Mouse (Mus musculus): Measurements from ENCODE around the gene Map3k5.
"Not testable (repeated sequence)": the region's sequence is repeated elsewhere in the genome, so short reads cannot be mapped to it uniquely, and the experiment has no call there.

Gene Map3k5

DNA sequence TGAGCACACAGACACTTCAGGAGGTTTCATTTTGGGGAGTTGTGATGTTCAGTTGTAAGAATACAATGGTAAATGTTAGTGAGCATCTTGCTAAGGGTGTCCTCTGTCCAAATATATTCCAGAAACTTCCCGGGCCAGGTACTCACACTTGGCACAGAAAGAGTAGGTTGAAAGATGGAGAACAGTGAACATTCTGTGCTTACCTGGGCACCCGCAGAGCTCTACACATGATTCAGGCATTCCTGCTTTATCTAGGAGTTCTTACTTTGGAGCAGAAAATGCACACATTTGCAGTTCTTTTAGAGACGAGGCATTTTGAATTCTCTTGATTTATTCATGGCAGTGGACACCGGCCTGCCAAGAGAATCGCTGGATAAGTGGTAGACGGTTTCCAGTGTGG is 32.3 kb downstream of the Map3k5 start:
- no peaks in the 10 kb centered on the region for H3K27me3 ChIP-seq (ENCODE audit: control insufficient read depth, insufficient read depth, low read length, poor library complexity, severe bottlenecking)
- no peaks in the 10 kb centered on the region for H3K36me3 ChIP-seq (ENCODE audit: control insufficient read depth, insufficient read depth, low read length, poor library complexity, severe bottlenecking)
- no peak for DNase-seq (ENCODE audit: low read depth, low spot score)

DNA sequence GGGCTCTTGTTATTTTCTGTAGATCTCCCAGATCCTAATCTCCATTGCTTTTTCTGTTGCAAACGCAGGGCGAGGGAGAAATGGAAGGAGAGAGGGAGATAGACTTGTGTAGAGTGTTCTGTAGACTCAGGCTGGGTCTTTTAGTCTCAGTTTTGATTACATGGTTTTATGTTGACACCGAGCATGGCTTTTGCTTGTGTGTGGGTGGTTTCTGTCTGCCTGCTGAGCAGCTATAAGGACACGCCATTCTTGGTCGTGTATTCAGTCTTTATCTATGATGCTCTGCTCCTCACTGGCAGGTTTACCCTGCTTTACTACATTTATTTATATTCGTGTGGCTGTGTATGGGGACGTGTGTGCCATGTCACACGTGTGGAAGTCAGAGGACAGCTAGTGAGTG is 34.2 kb downstream of the Map3k5 start:
- DNase-seq (ENCODE audit: low read depth, low spot score) = no peak
- Histone ChIP-seq H3K27me3 (ENCODE audit: control insufficient read depth, insufficient read depth, low read length, poor library complexity, severe bottlenecking) (no peaks in the 10 kb centered on the region), H3K36me3 (ENCODE audit: control insufficient read depth, insufficient read depth, low read length, poor library complexity, severe bottlenecking) (no peaks in the 10 kb centered on the region)

DNA sequence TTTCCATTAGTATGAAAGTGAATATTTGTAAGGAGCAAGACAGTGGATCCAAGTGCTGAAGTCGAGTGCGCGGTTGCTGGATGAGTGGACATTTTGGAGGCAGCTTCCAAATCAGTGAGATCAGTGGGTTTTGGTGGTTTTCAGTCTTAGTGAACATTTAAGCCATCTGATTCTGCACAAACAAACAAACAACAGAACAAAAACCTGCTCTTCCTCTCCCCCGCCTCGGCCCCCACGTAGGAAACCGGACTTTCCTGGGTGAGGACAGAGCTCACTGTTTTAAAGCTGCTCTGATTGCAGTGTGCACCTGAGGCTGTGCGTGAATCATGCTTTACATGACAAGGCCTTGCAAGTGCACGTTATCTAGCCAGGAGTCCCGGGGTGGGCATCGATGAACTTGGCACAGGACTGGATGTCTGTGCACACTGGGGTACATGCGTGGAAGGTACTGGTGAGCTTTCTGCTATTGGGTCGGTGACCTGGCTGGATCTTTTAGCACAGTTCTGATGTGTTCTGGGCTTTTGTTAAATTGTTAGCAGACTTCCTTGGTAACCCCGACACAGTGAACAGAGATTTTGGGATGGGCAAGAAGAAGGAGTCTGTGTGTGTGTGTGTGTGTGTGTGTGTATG is 35.7 kb downstream of the Map3k5 start:
- Histone ChIP-seq H3K36me3 (ENCODE audit: control insufficient read depth, insufficient read depth, low read length, poor library complexity, severe bottlenecking) (no peaks in the 10 kb centered on the region), H3K27me3 (ENCODE audit: control insufficient read depth, insufficient read depth, low read length, poor library complexity, severe bottlenecking) (no peaks in the 10 kb centered on the region)
- DNase-seq (ENCODE audit: low read depth, low spot score) = no peak

DNA sequence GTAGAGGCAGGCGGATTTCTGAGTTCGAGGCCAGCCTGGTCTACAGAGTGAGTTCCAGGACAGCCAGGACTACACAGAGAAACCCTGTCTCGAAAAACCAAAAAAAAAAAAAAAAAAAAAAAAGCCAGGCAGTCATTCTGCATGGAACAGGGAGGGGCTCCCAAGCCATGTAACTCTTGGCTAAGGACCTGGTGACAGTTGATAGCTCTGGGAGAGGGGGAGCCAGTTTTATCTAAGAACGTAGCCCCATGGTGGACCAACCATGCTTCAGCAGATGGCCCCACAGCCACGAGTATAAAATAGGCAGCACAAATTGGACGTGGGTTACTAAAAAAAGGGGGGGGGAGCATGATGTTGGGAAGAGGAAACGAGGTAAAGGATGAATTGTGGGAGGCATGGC is 37.2 kb downstream of the Map3k5 start:
- H3K27me3 ChIP-seq (ENCODE audit: control insufficient read depth, insufficient read depth, low read length, poor library complexity, severe bottlenecking); DNase-seq (ENCODE audit: low read depth, low spot score): not testable (repeated sequence)

DNA sequence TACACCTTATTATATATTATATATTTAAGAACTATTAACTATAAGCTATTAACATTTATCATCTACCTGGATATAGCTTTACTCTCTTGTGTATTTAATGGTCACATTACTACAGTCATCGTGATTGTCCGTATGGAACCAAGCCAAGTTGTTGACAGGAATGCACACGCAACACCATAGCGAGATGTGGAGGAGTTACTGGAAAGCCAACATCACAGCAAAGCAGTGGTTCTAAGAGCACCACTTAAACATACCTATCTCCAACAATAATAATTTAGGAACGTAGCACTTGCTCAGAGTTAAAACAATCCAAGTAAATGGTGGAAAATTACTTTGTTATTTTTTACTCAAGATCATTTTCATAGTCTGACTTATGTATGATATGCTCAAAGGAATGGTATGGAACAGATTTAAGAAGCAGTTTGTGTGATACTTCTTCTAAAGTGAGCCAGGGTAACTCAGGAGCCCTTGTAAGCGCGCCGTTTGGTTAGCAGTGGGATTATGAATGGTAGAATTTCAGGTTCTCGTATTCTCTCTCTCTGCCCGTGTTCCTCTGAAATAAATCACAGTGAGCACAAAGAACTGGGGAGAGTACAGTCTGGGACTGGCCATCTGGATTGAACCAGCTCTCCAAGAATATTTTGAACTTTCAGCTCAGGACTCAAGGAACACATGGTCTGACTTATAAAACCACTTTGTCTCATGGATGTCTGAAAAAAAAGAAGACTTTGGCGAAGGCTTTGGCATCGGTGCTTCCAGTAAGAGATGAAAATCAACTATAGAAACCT is 39.2 kb downstream of the Map3k5 start:
- DNase-seq (ENCODE audit: low read depth, low spot score) = no peak
- no peaks in the 10 kb centered on the region for H3K27me3 ChIP-seq (ENCODE audit: control insufficient read depth, insufficient read depth, low read length, poor library complexity, severe bottlenecking)
- H3K36me3 ChIP-seq (ENCODE audit: control insufficient read depth, insufficient read depth, low read length, poor library complexity, severe bottlenecking) = no peaks in the 10 kb centered on the region

More for the DNA sequence above, 37.2 kb downstream of the Map3k5 start:
- H3K36me3 ChIP-seq (ENCODE audit: control insufficient read depth, insufficient read depth, low read length, poor library complexity, severe bottlenecking) = not testable (repeated sequence)

DNA sequence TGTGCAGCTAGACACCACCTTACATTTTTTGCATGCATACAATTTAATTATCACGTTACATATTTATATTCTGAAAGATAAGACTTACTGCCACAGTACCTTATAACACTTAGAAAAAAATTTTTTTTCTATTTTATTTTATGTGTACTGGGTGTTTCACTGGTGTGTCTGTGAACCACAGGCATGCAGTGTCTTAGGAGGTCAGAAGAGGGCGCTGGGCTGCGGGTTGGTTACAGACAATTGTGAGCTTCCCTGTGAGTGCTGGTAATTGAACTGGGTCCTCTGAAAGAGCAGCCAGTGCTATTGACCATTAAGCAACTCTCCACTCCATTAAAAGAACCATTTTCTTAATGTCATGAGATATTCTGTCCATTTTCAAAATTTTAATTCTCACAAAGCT is 43.3 kb downstream of the Map3k5 start:
- H3K27me3 ChIP-seq (ENCODE audit: control insufficient read depth, insufficient read depth, low read length, poor library complexity, severe bottlenecking) = no peaks in the 10 kb centered on the region
- H3K36me3 ChIP-seq (ENCODE audit: control insufficient read depth, insufficient read depth, low read length, poor library complexity, severe bottlenecking) = no peaks in the 10 kb centered on the region
- DNase-seq (ENCODE audit: low read depth, low spot score) = peak; percentile 40

DNA sequence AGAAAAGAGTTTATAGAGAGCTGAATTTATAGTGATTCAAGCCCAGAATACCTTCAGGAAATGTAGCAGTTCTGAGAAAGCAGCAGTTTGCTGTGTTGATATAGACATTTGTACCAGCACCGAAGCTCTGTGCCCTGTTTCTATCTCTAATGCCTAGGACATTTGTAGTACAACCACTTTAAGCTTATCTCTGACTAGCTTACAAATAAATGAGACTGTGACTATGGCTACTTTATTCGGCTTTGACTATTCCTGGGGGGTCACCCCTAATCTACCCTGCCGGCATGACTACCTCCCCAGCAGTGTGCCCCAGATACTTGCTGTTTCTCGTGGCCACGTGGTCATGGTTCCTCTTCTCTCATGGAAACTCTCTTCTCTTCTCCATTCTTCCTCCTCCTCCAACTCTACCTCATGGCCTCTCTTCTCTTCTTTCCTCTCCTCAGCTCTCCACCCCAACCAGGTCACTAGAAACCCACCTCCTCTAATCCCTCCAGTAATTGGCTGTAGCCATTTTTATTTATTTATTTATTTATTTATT is 44.5 kb downstream of the Map3k5 start:
- peak; percentile 60 for DNase-seq (ENCODE audit: low read depth, low spot score)
- no peaks in the 10 kb centered on the region for H3K36me3 ChIP-seq (ENCODE audit: control insufficient read depth, insufficient read depth, low read length, poor library complexity, severe bottlenecking)

DNA sequence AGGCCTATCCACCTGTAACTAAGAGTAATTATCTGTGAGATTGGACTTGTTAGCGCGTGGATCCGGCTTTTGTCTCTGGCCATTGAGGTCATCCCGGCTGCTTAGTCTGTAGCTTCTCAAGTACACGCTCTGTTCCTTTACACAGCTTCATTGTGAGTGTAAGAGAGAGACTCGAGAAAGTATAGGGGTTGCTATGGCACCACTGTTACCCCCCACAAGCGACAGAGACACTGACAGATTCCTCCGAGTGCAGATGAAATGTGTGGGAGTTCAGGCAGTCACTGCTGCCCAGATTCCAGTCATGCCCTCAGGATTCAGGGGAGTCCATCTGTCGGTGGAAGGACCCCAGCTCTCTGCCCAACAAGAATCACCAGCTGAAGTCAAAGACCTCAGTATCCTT is 53.5 kb downstream of the Map3k5 start:
- H3K36me3 ChIP-seq (ENCODE audit: control insufficient read depth, insufficient read depth, low read length, poor library complexity, severe bottlenecking) = 0 out of 2 replicates have a peak, but pooled peaks cover 1% of the 10 kb centered on the region
- no peak for DNase-seq (ENCODE audit: low read depth, low spot score)
- H3K27me3 ChIP-seq (ENCODE audit: control insufficient read depth, insufficient read depth, low read length, poor library complexity, severe bottlenecking) = no peaks in the 10 kb centered on the region

More for the DNA sequence above, 44.5 kb downstream of the Map3k5 start:
- no peaks in the 10 kb centered on the region for H3K27me3 ChIP-seq (ENCODE audit: control insufficient read depth, insufficient read depth, low read length, poor library complexity, severe bottlenecking)

DNA sequence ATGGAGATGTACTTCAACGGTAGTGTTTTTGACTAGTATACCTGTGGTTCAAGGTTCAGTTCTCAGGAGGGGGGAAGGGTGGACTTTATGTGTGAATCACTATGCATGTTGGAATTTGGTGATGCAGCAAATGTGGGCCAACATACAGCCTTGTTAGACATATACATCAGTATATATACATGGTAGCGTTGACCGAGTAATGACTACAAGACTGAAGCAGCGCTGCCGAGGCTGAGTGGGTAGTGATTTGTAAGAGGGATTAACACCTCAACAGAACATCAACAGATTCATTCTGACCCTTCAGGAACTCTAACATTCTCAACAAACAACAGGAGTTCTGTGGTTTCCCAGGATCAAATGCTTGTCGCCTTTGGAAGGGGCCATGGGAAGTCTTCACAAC is 55.7 kb downstream of the Map3k5 start:
- no peak for DNase-seq (ENCODE audit: low read depth, low spot score)
- 0 out of 2 replicates have a peak, but pooled peaks cover 1% of the 10 kb centered on the region for H3K36me3 ChIP-seq (ENCODE audit: control insufficient read depth, insufficient read depth, low read length, poor library complexity, severe bottlenecking)
- no peaks in the 10 kb centered on the region for H3K27me3 ChIP-seq (ENCODE audit: control insufficient read depth, insufficient read depth, low read length, poor library complexity, severe bottlenecking)

DNA sequence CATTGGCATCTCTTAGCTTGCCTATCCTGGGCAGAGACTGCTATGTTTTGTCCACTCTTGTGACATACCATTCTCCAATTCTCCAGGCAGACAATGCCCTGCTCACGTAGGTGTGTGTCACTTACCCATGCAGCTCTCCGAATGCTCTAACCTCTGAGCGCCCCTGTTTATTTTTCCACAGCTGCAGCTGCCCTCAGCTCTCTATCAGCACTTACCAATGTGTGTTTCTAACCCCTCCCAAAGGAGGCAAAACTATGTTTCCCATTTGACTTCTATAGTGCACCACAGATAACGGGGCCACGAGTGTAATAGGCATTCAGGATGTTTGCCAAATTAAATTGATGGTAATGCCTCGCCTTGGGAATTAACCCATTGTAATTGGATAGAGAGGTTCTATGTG is 56.4 kb downstream of the Map3k5 start:
- DNase-seq (ENCODE audit: low read depth, low spot score) = no peak
- no peaks in the 10 kb centered on the region for H3K27me3 ChIP-seq (ENCODE audit: control insufficient read depth, insufficient read depth, low read length, poor library complexity, severe bottlenecking)

DNA sequence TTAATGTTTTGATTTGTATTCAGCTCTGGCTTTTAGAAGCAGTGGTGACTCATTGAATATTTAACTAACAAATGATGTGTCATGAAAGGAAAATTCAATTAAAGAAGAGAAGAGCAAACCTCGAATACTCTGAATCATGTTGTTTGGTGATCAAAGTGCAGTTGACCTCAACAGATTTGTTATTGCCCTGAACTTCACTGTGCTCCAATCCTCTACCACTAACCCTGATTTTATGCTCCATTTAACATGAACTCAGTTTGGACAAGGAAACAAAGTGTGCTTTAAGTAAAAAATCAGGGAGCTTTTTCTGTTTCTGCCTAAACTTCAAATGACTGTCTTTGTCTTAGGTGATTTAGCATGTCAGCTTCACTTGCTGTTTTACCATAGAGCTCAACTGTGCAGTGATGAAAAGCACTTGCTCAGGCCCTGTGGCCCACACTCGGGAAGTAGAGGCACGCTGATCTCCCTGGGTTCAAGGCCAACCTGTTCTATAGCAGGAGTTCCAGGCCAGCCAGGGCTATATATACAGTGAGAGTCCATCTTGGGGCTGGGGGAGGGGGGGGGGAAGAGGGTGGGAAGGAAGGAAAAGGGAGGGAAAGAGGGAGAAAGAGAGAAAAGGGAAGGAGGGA is 57.1 kb downstream of the Map3k5 start:
- no peaks in the 10 kb centered on the region for H3K27me3 ChIP-seq (ENCODE audit: control insufficient read depth, insufficient read depth, low read length, poor library complexity, severe bottlenecking)

More for the DNA sequence above, 56.4 kb downstream of the Map3k5 start:
- H3K36me3 ChIP-seq (ENCODE audit: control insufficient read depth, insufficient read depth, low read length, poor library complexity, severe bottlenecking) = 0 out of 2 replicates have a peak, but pooled peaks cover 1% of the 10 kb centered on the region

DNA sequence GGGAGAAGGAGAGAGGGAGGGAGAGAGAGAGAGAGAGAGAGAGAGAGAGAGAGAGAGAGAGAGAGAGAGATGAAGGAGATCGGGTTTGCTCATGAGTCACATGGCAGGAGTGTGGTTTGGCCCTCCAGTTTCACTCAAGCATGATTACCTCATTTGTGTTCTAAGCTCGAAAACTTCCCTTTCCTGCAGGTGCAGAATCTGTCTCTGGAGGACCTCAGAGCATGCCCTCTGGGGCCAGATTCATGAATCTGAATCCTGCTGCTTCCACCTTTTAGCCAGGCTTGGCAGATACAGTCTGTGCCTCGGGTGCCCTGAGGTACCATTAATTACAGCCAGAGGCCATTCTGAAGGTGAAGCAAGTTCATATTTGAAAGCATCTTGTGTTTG is 57.6 kb downstream of the Map3k5 start:
- DNase-seq (ENCODE audit: low read depth, low spot score) = peak; percentile 89
- 0 out of 2 replicates have a peak, but pooled peaks cover 1% of the 10 kb centered on the region for H3K36me3 ChIP-seq (ENCODE audit: control insufficient read depth, insufficient read depth, low read length, poor library complexity, severe bottlenecking)
- H3K27me3 ChIP-seq (ENCODE audit: control insufficient read depth, insufficient read depth, low read length, poor library complexity, severe bottlenecking) = no peaks in the 10 kb centered on the region

More for the DNA sequence above, 57.1 kb downstream of the Map3k5 start:
- DNase-seq (ENCODE audit: low read depth, low spot score) = peak; percentile 35
- H3K36me3 ChIP-seq (ENCODE audit: control insufficient read depth, insufficient read depth, low read length, poor library complexity, severe bottlenecking) = 0 out of 2 replicates have a peak, but pooled peaks cover 1% of the 10 kb centered on the region

DNA sequence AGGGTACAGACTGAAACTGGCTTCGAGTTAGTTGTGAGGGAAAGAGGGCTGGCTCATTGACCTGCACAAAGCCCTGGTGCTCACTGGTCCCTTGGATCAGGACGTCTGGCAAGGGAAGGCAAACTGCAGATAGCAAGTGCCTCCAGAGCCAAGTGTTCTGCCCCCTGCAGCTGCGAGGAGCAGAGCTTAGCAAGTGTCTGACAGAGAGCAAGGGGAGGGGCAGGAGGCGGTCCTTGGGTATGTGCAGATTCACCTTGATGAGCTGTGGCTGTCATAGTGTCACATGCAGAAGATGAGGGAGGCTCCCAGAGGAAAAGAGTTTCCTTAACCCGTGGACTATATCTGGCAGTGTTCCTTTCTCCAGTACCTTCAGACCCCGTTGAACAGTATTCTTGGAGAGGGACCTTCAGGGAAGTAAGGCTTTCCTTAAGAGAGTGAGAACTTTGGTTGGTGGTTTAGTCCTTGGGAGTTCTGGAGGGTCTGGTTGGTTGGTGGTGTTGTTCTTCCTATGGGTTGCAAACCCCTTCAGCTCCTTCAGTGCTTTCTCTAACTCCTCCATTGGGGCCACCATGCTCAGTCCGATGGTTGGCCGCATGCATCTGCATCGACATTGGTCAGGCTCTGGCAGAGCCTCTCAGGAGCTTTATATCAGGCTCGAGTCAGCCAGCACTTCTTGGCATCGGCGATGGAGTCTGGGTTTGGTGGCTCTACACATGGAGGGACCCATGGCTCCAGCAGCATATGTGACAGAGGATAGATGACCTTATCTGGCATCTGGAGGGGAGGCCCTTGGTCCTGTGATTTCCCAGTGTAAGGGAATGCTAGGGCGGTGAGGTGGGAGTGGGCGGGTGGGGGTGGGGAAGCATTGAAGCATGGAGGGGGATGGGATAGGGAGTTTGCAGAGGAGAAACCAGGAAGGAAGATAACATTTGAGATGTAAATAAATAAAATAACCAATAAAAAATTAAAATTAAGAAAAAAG is 60.5 kb downstream of the Map3k5 start:
- no peaks in the 10 kb centered on the region for H3K36me3 ChIP-seq (ENCODE audit: control insufficient read depth, insufficient read depth, low read length, poor library complexity, severe bottlenecking)
- H3K27me3 ChIP-seq (ENCODE audit: control insufficient read depth, insufficient read depth, low read length, poor library complexity, severe bottlenecking) = no peaks in the 10 kb centered on the region
- peak; percentile 45 for DNase-seq (ENCODE audit: low read depth, low spot score)

DNA sequence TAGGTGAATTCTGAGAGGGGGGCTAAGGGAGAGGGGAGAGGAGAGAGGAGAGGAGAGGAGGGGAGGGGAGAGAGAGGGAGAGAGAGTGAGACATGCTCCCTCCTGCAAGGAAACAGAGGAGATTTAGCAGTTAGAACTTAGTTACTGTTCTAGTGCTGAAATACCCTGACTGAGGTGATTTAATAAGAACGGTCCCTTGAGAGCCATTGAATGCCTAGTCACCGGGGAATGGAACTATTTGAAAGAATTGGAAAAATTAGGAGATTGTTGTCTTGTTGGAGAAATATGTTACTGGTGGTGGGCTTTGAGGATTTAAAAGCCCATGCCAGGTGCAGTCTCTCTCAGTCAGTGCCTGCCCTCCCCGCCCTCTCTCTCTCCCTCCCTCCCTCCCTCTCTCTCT is 61.9 kb downstream of the Map3k5 start:
- no peaks in the 10 kb centered on the region for H3K27me3 ChIP-seq (ENCODE audit: control insufficient read depth, insufficient read depth, low read length, poor library complexity, severe bottlenecking)

More for the DNA sequence above, 61.9 kb downstream of the Map3k5 start:
- no peak for DNase-seq (ENCODE audit: low read depth, low spot score)
- no peaks in the 10 kb centered on the region for H3K36me3 ChIP-seq (ENCODE audit: control insufficient read depth, insufficient read depth, low read length, poor library complexity, severe bottlenecking)

All from splenic B cell, adult 2 months (primary cell).